8 mouse cellular contexts compared by ENCODE assay signal in genomic region chr2:102201198-102201948, GRCm38 (mm10). TPM values are rescaled to one million over a fixed set of nuclear protein-coding genes. Genes with fewer than 3 reads are reported as not detected.
DNase-seq lines count a peak whose midpoint lies in the region; ATAC-seq and TF ChIP-seq lines count a peak whose summit lies in the region.

No protein-coding gene starts in this region.

- H3K9ac ChIP-seq in kidney, embryonic 14.5 days (ENCODE audit: low read depth, low read length): no peak overlapping the region
- H3K9ac ChIP-seq in lung, postnatal 0 days (replicated peaks; ENCODE audit: low read depth): no peak overlapping the region

- H3K27me3 ChIP-seq in kidney, embryonic 14.5 days (ENCODE audit: control insufficient read depth, insufficient read depth, low read length): no peaks in the 10 kb centered on the region; the same call in 1 of the 2 replicates
- no peaks in the 10 kb centered on the region for H3K27me3 ChIP-seq in lung, postnatal 0 days (replicated peaks; ENCODE audit: insufficient read depth, low read length)

- 83% methylated on average over 11 of the region's 14 CpGs for WGBS in kidney, embryonic 14.5 days
- 51% methylated on average over 13 of the region's 14 CpGs for WGBS in lung, postnatal 0 days

- H3K4me3 ChIP-seq in kidney, embryonic 14.5 days (ENCODE audit: low read length): no peak overlapping the region
- no peak overlapping the region for H3K4me3 ChIP-seq in lung, postnatal 0 days (ENCODE audit: low read depth, low read length)

- TF ChIP-seq CTCF in lung, postnatal 0 days (IDR thresholded peaks at IDR 0.05): no peak

- H3K36me3 ChIP-seq in kidney, embryonic 14.5 days (ENCODE audit: control insufficient read depth, insufficient read depth, low read length): no peaks in the 10 kb centered on the region
- no peaks in the 10 kb centered on the region for H3K36me3 ChIP-seq in lung, postnatal 0 days (ENCODE audit: insufficient read depth, low read length)

- no peak for TF ChIP-seq EP300 in lung, postnatal 0 days (IDR thresholded peaks at IDR 0.05)

- no peak overlapping the region for H3K27ac ChIP-seq in kidney, embryonic 14.5 days (ENCODE audit: low read depth, low read length)
- H3K27ac ChIP-seq in lung, postnatal 0 days (ENCODE audit: low read length): no peak overlapping the region

- no peak for ATAC-seq in kidney, embryonic 14.5 days (ENCODE audit: low FRiP score, low TSS enrichment)
- ATAC-seq in lung, postnatal 0 days: peak; percentile 80
- no peak for ATAC-seq in inflammation-experienced regulatory T-cells, adult 6 months

- H3K4me1 ChIP-seq in kidney, embryonic 14.5 days (ENCODE audit: control insufficient read depth, insufficient read depth, low read length): no peaks in the 10 kb centered on the region; the same call in 1 of the 2 replicates
- H3K4me1 ChIP-seq in lung, postnatal 0 days (ENCODE audit: insufficient read depth, low read depth, low read length): no peaks in the 10 kb centered on the region

- peak; percentile 71 to 72 for DNase-seq in kidney, adult 8-10 months
- peak; percentile 83 for DNase-seq in adrenal gland, postnatal 14 days
- peak; percentile 67 for DNase-seq in fibroblast of lung, adult 2 months (ENCODE audit: low read depth)
- DNase-seq in lung, postnatal 0 days (ENCODE audit: low spot score): peak; percentile 71
- no peak for DNase-seq in thymus, adult 18-20 months
- DNase-seq in embryo, embryonic 11 days: no peak

- H3K4me2 ChIP-seq in kidney, embryonic 14.5 days (replicated peaks; ENCODE audit: low read depth, low read length): no peak overlapping the region
- H3K4me2 ChIP-seq in lung, postnatal 0 days (replicated peaks; ENCODE audit: low read depth, low read length): no peak overlapping the region

- H3K9me3 ChIP-seq in kidney, embryonic 14.5 days (ENCODE audit: control insufficient read depth, low read length): no peaks in the 10 kb centered on the region
- no peaks in the 10 kb centered on the region for H3K9me3 ChIP-seq in lung, postnatal 0 days (ENCODE audit: low read length)

RNA-seq across cellular contexts. Expression of gene Ldlrad3, which starts 15.2 kb away (rescaled TPM):
- polyA plus RNA-seq in kidney, embryonic 14.5 days (2014; fragmentation: Nextera tagmentation; extraction: Ambion mirVana): 19.0 and 39.2 TPM in 2 replicates
- 10.8 and 11.7 TPM in 2 replicates for total RNA-seq in adrenal gland, postnatal 14 days (2021)
- 14.6 and 16.3 TPM in 2 replicates for polyA plus RNA-seq in lung, postnatal 0 days (2015; fragmentation: Nextera tagmentation; extraction: Ambion mirVana)
- polyA plus RNA-seq in inflammation-experienced regulatory T-cells, adult 6 months (2017; shearing (Covaris generic)): under 1 TPM; 0.30 to 0.77 (median 0.61) TPM

Comparison
In these comparisons a context has a peak if more than half of its experiments do, and no peak if none do; other contexts are left out.
1. DNase-seq: peak in kidney, adult 8-10 months (2 of 2), adrenal gland, postnatal 14 days (single experiment), fibroblast of lung, adult 2 months (single experiment) and lung, postnatal 0 days (single experiment); none in thymus, adult 18-20 months (0 of 2) and embryo, embryonic 11 days (single experiment).